Mouse (Mus musculus) limb, embryonic 14.5 days (tissue): Measurements from ENCODE around the gene Gm9733. TPM values are rescaled to one million over a fixed set of nuclear protein-coding genes. Genes with fewer than 3 reads are reported as not detected.

ENCODE experiments used
- ATAC-seq: fragments of 200-750 bp; cut with Nextera tagmentation; 2 replicates; pipeline ENCODE4 v1.8.0; 2017; ENCODE audit warnings: low read depth, moderate number of reproducible peaks, moderate TSS enrichment; ENCODE audit not compliant: low FRiP score
- DNase-seq: peaks from one replicate; pipeline ENCODE4 v3.0.0-alpha.2; 2015; ENCODE audit warnings: low spot score
- H3K27ac ChIP-seq: fragments of 300-500 bp; sonication (generic); replicated peaks from 2 replicates; pipeline ENCODE4 v1.5.1; 2014; ENCODE audit warnings: low read depth, mild to moderate bottlenecking, low read length, moderate library complexity, mixed read lengths
- H3K27me3 ChIP-seq: fragments of 300-500 bp; sonication (generic); 2 replicates; pipeline ENCODE4 v1.6.1; 2014; ENCODE audit warnings: low read length, mixed read lengths; ENCODE audit not compliant: control insufficient read depth, insufficient read depth
- H3K36me3 ChIP-seq: fragments of 300-500 bp; sonication (generic); 2 replicates; pipeline ENCODE4 v1.6.1; 2014; ENCODE audit warnings: mild to moderate bottlenecking, low read length, moderate library complexity, mixed read lengths; ENCODE audit not compliant: control insufficient read depth, insufficient read depth
- H3K4me1 ChIP-seq: fragments of 300-500 bp; sonication (generic); 2 replicates; pipeline ENCODE4 v1.6.1; 2014; ENCODE audit warnings: antibody characterized with exemption, low read length, mixed read lengths; ENCODE audit not compliant: control insufficient read depth, insufficient read depth
- H3K4me2 ChIP-seq: fragments of 300-500 bp; sonication (generic); replicated peaks from 2 replicates; pipeline ENCODE4 v1.6.1; 2014; ENCODE audit warnings: low read depth, mild to moderate bottlenecking, low read length, moderate library complexity; ENCODE audit not compliant: severe bottlenecking
- H3K4me3 ChIP-seq: fragments of 300-500 bp; sonication (generic); replicated peaks from 2 replicates; pipeline ENCODE4 v1.5.1; 2014; ENCODE audit warnings: low read length
- H3K9ac ChIP-seq: fragments of 300-500 bp; sonication (generic); 2 replicates; pipeline ENCODE4 v1.6.1; 2014; ENCODE audit warnings: mild to moderate bottlenecking, low read depth, low read length, moderate library complexity; ENCODE audit not compliant: severe bottlenecking
- H3K9me3 ChIP-seq: fragments of 300-500 bp; sonication (generic); 2 replicates; pipeline ENCODE4 v1.6.1; 2016; ENCODE audit warnings: low read length; ENCODE audit not compliant: control insufficient read depth
- POLR2A ChIP-seq: fragments of 200-500 bp; IDR thresholded peaks from 2 replicates; pipeline ENCODE4 v1.8.0; 2012; ENCODE audit warnings: inconsistent platforms, mild to moderate bottlenecking, moderate library complexity, borderline replicate concordance; ENCODE audit not compliant: insufficient read depth, insufficient read length; ENCODE audit errors: extremely low read depth
- WGBS: fragments of 180-500 bp; shearing (Covaris S2); extraction: QIAGEN DNeasy Blood & Tissue Kit; methylation state at CpG from one replicate; pipeline ENCODE4 v1.1.7; 2014; 5-methylcytosine and 5-hydroxymethylcytosine counted together
- polyA plus RNA-seq, 2 experiments: library from polyadenylated mRNA; depleted of rRNA in 1 of 2; stranded (reverse) in 1 of 2; unstranded in 1 of 2; fragments of >200 nt; fragmentation: Nextera tagmentation in 1 of 2; extraction: Ambion mirVana in 1 of 2; gene quantifications; 2 replicates each; pipeline versions ENCODE4 v1.2.1 to v1.2.3; 2012 to 2014

The Gm9733 gene
- polyA plus RNA-seq, 2 experiments = not detected

- H3K4me1 ChIP-seq = no peaks in the 10 kb centered on the region
Measured at GRCm38 (mm10) chr3:15255726-15256125, 76.4 kb downstream of the Gm9733 start.

More at GRCm38 (mm10) chr3:15255726-15256125, 76.4 kb downstream of the Gm9733 start:
- DNase-seq (no peak), ATAC-seq (no peak)
- H3K27me3 ChIP-seq = no peaks in the 10 kb centered on the region
- H3K9me3 ChIP-seq = no peaks in the 10 kb centered on the region
- no peaks in the 10 kb centered on the region for H3K36me3 ChIP-seq
- H3K4me2 ChIP-seq = no peak overlapping the region
- no peak overlapping the region for H3K9ac ChIP-seq
- TF ChIP-seq POLR2A = no peak
- no peak overlapping the region for H3K27ac ChIP-seq
- 69% methylated on average over 6 of the region's 6 CpGs for WGBS
- H3K4me3 ChIP-seq = no peak overlapping the region

Other genes starting within 250 kb of the Gm9733 start
- not detected in 2 replicates for gene Sirpb1a, start 94.2 kb upstream of the Gm9733 start, polyA plus RNA-seq (2012; rRNA removed)
- gene Sirpb1a, start 94.2 kb upstream of the Gm9733 start, polyA plus RNA-seq (2014; fragmentation: Nextera tagmentation; extraction: Ambion mirVana) = not detected in 2 replicates
- gene Sirpb1b, start 242.8 kb upstream of the Gm9733 start, polyA plus RNA-seq (2012; rRNA removed) = not detected in 2 replicates
- 0.22 TPM in 1 of 2 replicates, not detected in the other for gene Sirpb1b, start 242.8 kb upstream of the Gm9733 start, polyA plus RNA-seq (2014; fragmentation: Nextera tagmentation; extraction: Ambion mirVana)